Mouse (Mus musculus) liver, adult 2 months (tissue): ENCODE results near the gene Olfr573-ps1.

Experiments
- CTCF ChIP-seq: fragments of 200-500 bp; IDR thresholded peaks from 2 replicates; pipeline ENCODE4 v1.5.1; 2011; ENCODE audit warnings: low read depth, low read length, control low read depth
- POLR2A ChIP-seq: fragments of 200-500 bp; IDR thresholded peaks from 2 replicates; pipeline ENCODE4 v1.6.1; 2011; ENCODE audit warnings: low read length, control low read depth; ENCODE audit not compliant: insufficient read depth; ENCODE audit errors: extremely low read depth

GRCm38 (mm10) chr7:102924109-102924508 lies 18.3 kb downstream of the Olfr573-ps1 start, which contains the start of gene Olfr572:
- TF ChIP-seq CTCF (no peak), POLR2A (no peak)
